11 mouse cellular contexts compared by ENCODE assay signal in genomic region chr9:83605886-83606640, GRCm38 (mm10). TPM values are rescaled to one million over a fixed set of nuclear protein-coding genes. Genes with fewer than 3 reads are reported as not detected.
DNase-seq lines count a peak whose midpoint lies in the region; ATAC-seq and TF ChIP-seq lines count a peak whose summit lies in the region.
"Had no signal": no experiment of that assay in that cellular context is flagged by ENCODE, and none has a peak within 500 bp of the region (broad histone marks: within the 10 kb centered on the region; RNA-seq: fewer than 3 reads in every experiment).

No protein-coding gene starts in this region.

- H3K9ac ChIP-seq in intestine, embryonic 14.5 days (ENCODE audit: low read length): no peak overlapping the region
- H3K9ac ChIP-seq in intestine, postnatal 0 days (ENCODE audit: low read depth, low read length): no peak overlapping the region
- H3K9ac ChIP-seq in lung, embryonic 15.5 days: no peak overlapping the region
- H3K9ac ChIP-seq in neural tube, embryonic 14.5 days (replicated peaks; ENCODE audit: low read depth, low read length): no peak overlapping the region
- H3K9ac ChIP-seq: liver, embryonic 13.5 days had no signal

- no peaks in the 10 kb centered on the region for H3K36me3 ChIP-seq in intestine, embryonic 14.5 days (ENCODE audit: control insufficient read depth, insufficient read depth, low read length)
- no peaks in the 10 kb centered on the region for H3K36me3 ChIP-seq in intestine, postnatal 0 days (ENCODE audit: control insufficient read depth, insufficient read depth)
- H3K36me3 ChIP-seq in lung, embryonic 15.5 days: no peaks in the 10 kb centered on the region
- no peaks in the 10 kb centered on the region for H3K36me3 ChIP-seq in neural tube, embryonic 14.5 days (ENCODE audit: control insufficient read depth, insufficient read depth, low read length)
- H3K36me3 ChIP-seq: liver, embryonic 13.5 days had no signal

- no peaks in the 10 kb centered on the region for H3K27me3 ChIP-seq in intestine, embryonic 14.5 days (replicated peaks; ENCODE audit: control insufficient read depth, insufficient read depth, low read length)
- H3K27me3 ChIP-seq in intestine, postnatal 0 days (replicated peaks; ENCODE audit: control insufficient read depth, insufficient read depth, low read length): no peaks in the 10 kb centered on the region
- no peaks in the 10 kb centered on the region for H3K27me3 ChIP-seq in lung, embryonic 15.5 days
- H3K27me3 ChIP-seq in neural tube, embryonic 14.5 days (ENCODE audit: control insufficient read depth, insufficient read depth, low read length): no peaks in the 10 kb centered on the region
- H3K27me3 ChIP-seq: liver, embryonic 13.5 days had no signal

- peak overlapping the region; percentile 38; the same call in 1 of the 2 replicates for H3K27ac ChIP-seq in intestine, embryonic 14.5 days (ENCODE audit: low read depth)
- no peak overlapping the region for H3K27ac ChIP-seq in intestine, postnatal 0 days (ENCODE audit: low read depth, low read length)
- no peak overlapping the region; the same call in 1 of the 2 replicates for H3K27ac ChIP-seq in lung, embryonic 15.5 days
- H3K27ac ChIP-seq in neural tube, embryonic 14.5 days (ENCODE audit: low read depth, low read length): peak overlapping the region; percentile 13; the same call in 1 of the 2 replicates
- H3K27ac ChIP-seq: left cerebral cortex, adult 2 months; liver, embryonic 13.5 days had no signal

- no peak for ATAC-seq in intestine, embryonic 14.5 days (replicated peaks; ENCODE audit: low FRiP score, low TSS enrichment, low read depth)
- ATAC-seq in intestine, postnatal 0 days: no peak
- peak; percentile 19; the same call in 1 of the 2 replicates for ATAC-seq in lung, embryonic 15.5 days (ENCODE audit: borderline replicate concordance, extremely low read depth, low FRiP score, low TSS enrichment)
- no peak for ATAC-seq in neural tube, embryonic 14.5 days (ENCODE audit: low read depth)

- WGBS in intestine, embryonic 14.5 days: 52% methylated on average over 8 of the region's 8 CpGs
- WGBS in intestine, postnatal 0 days: 64% methylated on average over 8 of the region's 8 CpGs
- 45% methylated on average over 8 of the region's 8 CpGs for WGBS in lung, embryonic 15.5 days
- 27% methylated on average over 8 of the region's 8 CpGs for WGBS in neural tube, embryonic 14.5 days

- H3K9me3 ChIP-seq in intestine, embryonic 14.5 days (ENCODE audit: control insufficient read depth, low read length): no peaks in the 10 kb centered on the region
- H3K9me3 ChIP-seq in intestine, postnatal 0 days (ENCODE audit: control insufficient read depth): no peaks in the 10 kb centered on the region
- no peaks in the 10 kb centered on the region for H3K9me3 ChIP-seq in lung, embryonic 15.5 days
- no peaks in the 10 kb centered on the region for H3K9me3 ChIP-seq in neural tube, embryonic 14.5 days (ENCODE audit: control insufficient read depth, low read length)
- H3K9me3 ChIP-seq: liver, embryonic 13.5 days had no signal

- peaks cover 8% of the 10 kb centered on the region; the same call in 1 of the 2 replicates for H3K4me1 ChIP-seq in intestine, embryonic 14.5 days (replicated peaks; ENCODE audit: control insufficient read depth, insufficient read depth, low read length)
- H3K4me1 ChIP-seq in intestine, postnatal 0 days (replicated peaks; ENCODE audit: control insufficient read depth, insufficient read depth, low read length): no peaks in the 10 kb centered on the region
- peaks cover 17% of the 10 kb centered on the region for H3K4me1 ChIP-seq in lung, embryonic 15.5 days
- peaks cover 8% of the 10 kb centered on the region; the same call in 1 of the 2 replicates for H3K4me1 ChIP-seq in neural tube, embryonic 14.5 days (ENCODE audit: control insufficient read depth, insufficient read depth, low read length)
- H3K4me1 ChIP-seq: liver, embryonic 13.5 days had no signal

- peak; percentile 27 to 50 for DNase-seq in cerebellum, postnatal 10 days
- DNase-seq in cerebellum, adult 9-11 months: no peak
- DNase-seq in intestine, embryonic 14.5 days (ENCODE audit: low spot score): no peak
- DNase-seq in lung, postnatal 36 days: no peak
- no peak for DNase-seq in Muller cell, postnatal 12 days (ENCODE audit: inconsistent ontology term)
- DNase-seq: adrenal gland, postnatal 14 days; liver, embryonic 13.5 days had no signal

- no peak for TF ChIP-seq CTCF in intestine, postnatal 0 days (IDR thresholded peaks at IDR 0.05; ENCODE audit: low read depth)

- no peak overlapping the region for H3K4me2 ChIP-seq in intestine, embryonic 14.5 days (ENCODE audit: low read length)
- no peak overlapping the region for H3K4me2 ChIP-seq in intestine, postnatal 0 days (replicated peaks; ENCODE audit: low read depth)
- H3K4me2 ChIP-seq in lung, embryonic 15.5 days: no peak overlapping the region
- no peak overlapping the region for H3K4me2 ChIP-seq in neural tube, embryonic 14.5 days (ENCODE audit: low read depth, low read length)
- H3K4me2 ChIP-seq: liver, embryonic 13.5 days had no signal

- H3K4me3 ChIP-seq in intestine, embryonic 14.5 days (ENCODE audit: low read depth, low read length): no peak overlapping the region
- no peak overlapping the region for H3K4me3 ChIP-seq in intestine, postnatal 0 days (ENCODE audit: low read depth, low read length)
- no peak overlapping the region for H3K4me3 ChIP-seq in lung, embryonic 15.5 days
- no peak overlapping the region for H3K4me3 ChIP-seq in neural tube, embryonic 14.5 days (ENCODE audit: low read depth, low read length)
- H3K4me3 ChIP-seq: left cerebral cortex, adult 2 months; liver, embryonic 13.5 days had no signal

RNA-seq across cellular contexts. Expression of gene Sh3bgrl2, which starts 57.9 kb away (rescaled TPM):
- 19.8 and 23.1 TPM in 2 replicates for polyA plus RNA-seq in intestine, embryonic 14.5 days (2014; fragmentation: Nextera tagmentation; extraction: Ambion mirVana)
- 19.1 and 21.7 TPM in 2 replicates for polyA plus RNA-seq in intestine, postnatal 0 days (2015; fragmentation: Nextera tagmentation; extraction: Ambion mirVana)
- polyA plus RNA-seq in lung, embryonic 15.5 days (2015; fragmentation: Nextera tagmentation; extraction: Ambion mirVana): 41.3 and 47.2 TPM in 2 replicates
- 10.1 and 11.4 TPM in 2 replicates for polyA plus RNA-seq in neural tube, embryonic 14.5 days (2014; fragmentation: Nextera tagmentation; extraction: Ambion mirVana)

Comparison
In these comparisons a context has a peak if more than half of its experiments do, and no peak if none do; other contexts are left out.
1. DNase-seq: peak in cerebellum, postnatal 10 days (2 of 2); none in cerebellum, adult 9-11 months (single experiment), intestine, embryonic 14.5 days (single experiment), lung, postnatal 36 days (single experiment) and Muller cell, postnatal 12 days (single experiment).
2. H3K27ac ChIP-seq: peak in intestine, embryonic 14.5 days (single experiment) and neural tube, embryonic 14.5 days (single experiment); none in intestine, postnatal 0 days (single experiment) and lung, embryonic 15.5 days (single experiment).